Mouse (Mus musculus) telencephalon, adult 2 months (tissue): ENCODE data around the gene Lsamp.

Source experiments
- DNase-seq: peaks from one replicate; pipeline ENCODE4 v3.0.0-alpha.2; 2011; ENCODE audit warnings: low read depth, low spot score

The Lsamp gene

DNA sequence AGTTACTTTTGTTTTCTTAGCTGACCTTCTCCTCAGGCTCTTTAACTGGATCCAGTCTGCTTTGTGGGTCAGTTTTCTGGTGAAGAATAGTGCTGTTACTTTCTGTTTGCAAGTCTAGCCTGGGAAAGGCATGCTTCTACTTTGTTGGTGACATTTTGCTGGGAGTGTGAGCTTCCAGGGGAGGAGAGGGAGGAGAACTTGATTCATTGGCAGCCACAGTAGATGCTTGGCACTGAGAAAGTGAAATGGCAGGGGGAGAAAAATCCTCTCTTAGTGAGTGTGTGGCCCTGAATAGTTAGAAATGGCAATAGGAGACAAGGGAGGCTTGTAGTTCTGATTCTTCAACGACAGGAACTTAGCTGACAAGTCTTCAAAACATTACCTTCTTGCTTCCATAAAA lies 1551.6 kb downstream of the Lsamp start:
- DNase-seq, result no peak

DNA sequence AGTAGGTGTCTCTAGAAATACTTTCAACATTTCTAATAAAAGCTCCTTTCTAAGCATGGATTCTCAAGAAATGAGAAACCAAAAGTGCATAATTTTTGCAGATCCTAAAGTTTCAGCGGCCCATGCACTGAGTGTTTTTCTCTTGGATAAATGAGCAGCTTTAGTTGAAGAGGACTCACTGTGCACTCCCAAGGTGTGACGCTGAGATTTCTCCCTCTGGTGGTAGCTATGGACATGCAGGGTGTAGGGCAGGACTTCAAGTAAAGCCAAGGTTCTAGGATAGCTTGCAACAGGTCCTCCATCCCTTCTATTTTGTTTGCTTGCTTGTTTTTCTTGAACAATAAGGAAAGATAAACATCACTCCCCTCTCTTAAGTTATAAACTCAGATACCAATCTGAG lies 1558.5 kb downstream of the Lsamp start:
- no peak for DNase-seq

DNA sequence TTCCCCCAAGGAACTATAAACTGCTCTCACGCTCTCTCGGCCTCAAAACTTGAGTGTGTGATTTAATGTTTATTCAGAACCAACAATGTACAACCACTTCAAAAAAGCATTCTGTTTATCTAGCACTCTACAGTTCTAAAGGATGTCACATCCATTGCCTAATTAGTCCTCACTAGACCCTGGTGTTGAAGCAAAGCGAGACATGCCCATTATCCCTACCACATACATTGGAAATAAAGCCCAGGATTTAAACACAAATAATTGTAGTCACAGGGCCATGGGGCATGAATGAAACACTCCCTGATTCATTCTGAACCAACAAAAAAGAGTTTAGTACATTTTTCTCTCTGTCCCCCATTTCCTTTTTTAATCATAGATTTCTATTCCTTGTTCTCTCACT lies 1567.0 kb downstream of the Lsamp start:
- DNase-seq, result no peak

DNA sequence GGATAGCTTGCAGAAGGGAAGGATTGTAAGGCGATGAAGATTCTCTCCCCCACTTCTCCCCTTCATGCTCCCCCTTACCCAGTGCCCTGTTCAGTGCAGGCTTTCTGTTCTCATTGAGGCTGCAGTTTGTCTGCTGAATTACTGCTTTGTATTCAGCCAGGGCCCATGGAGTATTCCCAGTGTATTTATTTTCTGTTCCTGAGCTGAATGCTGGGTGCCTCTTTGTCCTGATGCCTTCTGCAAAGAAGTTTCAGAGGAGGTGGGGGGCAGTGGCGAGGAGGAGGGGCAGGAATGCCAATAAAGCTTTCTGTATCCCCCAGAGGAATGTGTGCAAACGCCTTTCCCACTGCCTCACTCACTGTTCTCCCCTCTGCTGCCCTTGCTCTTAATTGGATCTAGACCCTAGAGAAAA lies 1567.7 kb downstream of the Lsamp start:
- no peak for DNase-seq

DNA sequence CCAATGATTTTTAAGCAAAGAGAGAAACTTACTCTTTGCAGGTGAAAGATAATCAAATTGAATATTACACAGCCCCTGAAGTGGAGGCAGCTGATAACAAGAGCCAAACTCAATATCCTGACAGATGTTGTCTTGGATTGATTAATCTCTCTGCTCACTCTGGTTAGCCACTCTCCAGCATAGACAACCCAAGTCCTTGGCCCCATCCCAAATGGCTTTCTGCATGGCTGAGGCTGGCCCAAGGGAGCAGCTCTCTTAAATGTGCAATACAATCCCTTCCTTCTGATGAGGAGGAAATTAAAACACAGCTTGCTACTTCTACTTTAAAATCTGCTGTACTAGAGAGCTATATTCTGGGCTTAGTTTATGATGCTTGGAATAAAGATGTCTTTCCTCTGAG lies 1572.9 kb downstream of the Lsamp start:
- no peak for DNase-seq

DNA sequence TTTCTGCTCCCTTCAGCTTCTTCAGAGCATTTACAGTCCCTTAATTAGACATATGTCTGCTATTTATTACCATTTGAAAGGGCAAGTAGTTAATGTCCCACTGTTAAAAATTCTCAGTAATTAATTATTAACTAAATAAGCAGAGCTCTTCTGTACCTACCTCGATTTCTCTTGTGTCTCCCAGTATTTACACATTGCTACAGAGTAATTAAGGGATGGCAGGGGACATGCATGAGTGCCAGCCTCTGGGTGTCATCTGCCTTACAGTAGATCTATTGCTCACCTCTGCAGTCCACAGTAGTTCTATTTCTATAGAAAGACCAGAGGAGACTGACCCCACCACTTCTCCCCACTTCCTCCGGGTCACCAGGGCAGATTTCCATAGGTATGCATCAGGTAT lies 1581.1 kb downstream of the Lsamp start:
- no peak for DNase-seq

DNA sequence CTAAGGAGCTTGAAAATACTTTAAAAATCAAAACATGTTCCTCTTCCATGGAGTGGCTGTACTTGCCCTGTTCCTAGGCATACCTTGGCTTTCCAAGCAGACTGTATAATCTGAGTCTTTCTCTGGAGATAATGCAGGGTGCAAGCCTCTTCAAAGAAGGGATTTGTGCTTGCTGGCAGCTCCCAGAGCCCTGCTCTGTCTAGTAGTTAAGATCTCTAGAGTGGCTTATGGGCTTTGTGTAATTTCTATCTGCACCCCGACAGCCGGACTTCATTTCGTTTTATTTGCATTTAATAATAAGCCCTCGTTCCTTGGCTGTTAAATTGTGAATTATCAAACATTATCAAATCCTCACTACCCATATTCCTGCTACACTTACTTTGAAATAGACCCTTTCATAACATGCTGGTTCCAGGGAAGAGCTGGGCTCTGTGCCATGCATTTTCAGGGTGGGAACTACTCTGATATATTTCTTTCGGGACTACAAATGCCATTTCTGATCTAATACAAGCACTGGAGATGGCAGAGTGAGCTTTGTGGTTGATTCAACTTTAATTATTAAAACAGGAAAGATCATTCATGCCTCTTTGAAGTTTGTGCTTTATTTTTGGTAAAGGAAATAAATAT lies 1604.6 kb downstream of the Lsamp start:
- DNase-seq, result no peak

DNA sequence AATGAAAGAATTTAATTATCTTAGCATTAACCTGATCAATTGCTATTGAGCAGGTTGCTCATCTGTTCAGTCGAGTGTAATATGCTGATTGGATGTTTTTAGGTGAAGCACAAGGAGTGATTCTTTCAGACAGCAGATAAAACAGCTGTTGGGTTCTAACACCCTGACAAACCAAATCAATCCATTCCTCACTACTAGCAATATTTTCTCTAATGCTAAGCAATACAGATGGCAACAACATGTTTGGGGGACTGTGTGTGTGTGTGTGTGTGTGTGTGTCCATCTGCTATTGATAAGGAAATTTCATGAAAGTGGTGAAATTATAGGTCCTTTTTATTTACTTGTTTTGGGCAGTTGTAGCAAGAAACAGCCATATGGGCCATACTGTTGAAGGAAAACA lies 1628.1 kb downstream of the Lsamp start:
- DNase-seq, result no peak

DNA sequence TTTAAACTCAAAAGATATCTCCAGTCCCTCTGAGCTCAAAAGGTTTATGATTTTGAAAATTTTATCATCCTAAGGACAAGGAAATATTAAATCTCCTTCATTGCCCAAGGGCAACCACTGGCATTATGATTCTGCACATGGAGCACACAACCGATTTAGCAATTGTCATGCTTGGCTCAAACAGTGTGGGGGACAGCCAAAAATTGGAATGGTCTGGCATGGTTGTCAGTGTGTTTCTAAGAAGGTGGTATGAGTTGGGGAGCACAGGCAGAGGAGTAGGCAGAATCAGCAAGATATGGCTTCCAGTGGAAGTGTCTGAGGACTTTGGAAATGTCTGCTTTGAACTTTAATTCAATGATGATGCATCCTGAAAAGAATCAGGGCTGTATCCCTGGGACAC lies 1639.7 kb downstream of the Lsamp start:
- DNase-seq, result no peak

DNA sequence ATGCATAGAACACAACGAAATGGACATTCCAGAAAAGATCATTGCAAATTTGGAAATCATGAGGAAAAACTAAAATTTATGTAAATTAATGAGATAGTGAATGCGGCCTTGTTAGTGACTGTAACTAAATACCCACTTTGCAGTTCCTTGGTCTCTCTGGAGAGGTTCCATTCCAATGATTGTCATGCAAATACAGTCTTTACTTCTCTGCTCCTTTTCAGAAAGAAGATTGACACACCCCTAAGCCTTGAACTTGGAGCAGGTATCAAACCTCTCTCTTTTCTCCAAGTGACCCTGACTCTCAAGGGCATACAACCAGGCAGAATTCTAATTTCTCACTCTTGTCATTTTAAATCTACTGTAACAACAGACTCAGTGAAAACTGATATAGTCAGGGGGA lies 1649.7 kb downstream of the Lsamp start:
- DNase-seq, result no peak

DNA sequence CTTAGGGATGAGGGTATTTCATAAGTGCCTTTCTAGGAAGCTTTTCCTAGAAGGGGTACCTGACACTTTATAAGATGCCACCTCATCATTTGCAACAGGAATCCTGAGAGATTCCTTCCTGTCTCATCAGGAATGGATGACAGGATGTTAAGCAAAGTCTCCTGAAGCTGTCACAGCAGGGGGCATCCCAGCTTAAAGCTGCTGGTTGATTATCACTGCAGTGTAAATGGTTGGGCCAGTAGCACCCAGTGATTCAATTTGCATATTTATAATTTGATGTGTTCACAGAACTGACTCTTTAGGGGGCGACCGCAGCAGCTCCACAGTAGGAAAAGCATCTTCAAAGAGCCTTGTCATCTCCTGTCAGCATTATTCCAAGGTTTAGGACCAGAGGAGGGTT lies 1656.7 kb downstream of the Lsamp start:
- no peak for DNase-seq

DNA sequence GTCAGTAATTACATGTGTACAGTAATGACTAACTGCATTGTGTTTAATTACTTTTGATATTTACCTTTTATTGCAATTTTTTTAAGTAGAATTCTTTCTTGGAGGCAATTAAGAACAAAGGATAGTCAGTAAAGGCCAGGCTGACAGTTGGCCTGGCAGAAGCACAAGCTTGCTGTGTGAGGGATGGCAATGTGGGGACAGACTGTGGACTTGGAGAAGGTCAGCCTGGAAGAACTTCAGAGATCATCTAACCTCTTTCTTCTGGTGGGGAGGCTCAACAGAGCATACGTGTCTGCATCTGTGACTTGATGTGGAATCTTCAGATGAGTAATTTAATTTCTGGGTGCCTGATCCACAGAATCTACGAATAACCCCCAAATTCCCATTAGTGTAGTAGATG lies 1669.1 kb downstream of the Lsamp start:
- DNase-seq, result no peak

DNA sequence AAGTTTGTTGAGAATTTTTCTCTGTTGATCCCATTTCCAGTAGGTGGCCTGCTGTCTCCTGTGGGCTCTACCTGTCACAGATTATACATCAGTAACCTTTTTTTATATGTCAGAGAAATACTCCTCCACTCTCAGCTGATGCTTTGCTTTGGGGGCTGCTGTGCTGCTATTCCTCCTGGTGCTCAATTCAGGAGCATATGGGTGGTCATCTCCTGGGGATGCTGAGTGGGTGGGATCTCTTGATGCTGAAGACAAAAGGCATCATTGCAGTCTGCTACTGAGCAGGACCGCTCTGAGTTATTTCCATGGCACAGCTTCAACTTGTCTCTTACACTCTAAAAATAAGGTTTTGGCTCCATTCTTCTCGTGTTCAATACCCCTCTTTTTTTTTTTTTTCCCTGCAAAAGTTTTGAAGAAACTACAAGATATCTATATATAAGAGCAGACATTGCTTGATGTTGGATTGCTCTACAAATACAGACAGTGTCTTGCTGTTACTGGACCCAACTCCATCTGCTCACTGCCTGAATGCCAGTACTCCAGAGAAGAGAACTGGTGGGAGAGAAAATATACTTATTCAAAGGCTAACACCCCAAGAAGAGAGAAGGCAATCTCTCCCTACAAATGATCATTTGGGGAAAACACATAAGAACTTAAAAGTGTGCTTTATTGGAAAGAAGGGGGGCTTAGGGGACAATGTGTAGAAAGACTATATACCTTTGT lies 1690.3 kb downstream of the Lsamp start:
- DNase-seq, result peak; percentile 34

DNA sequence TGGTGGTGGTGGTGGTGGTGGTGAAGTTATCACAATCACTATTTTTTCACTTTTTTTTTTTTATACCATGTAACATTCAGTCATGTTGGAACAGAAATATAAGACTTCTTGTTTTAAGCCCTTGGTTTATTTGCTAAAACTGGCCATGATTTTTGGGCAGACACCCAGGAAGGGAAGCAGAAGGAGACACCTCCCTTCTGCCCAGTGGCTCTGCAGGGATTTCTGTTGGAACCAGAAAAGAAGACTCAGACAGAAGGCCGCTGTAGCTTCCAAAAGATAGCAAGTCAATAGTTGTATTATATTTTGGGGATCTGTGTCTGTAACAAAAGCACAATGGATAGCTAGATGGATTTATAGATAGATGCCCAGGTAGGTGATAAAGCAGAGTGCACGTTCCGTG lies 1691.6 kb downstream of the Lsamp start:
- peak; percentile 55 for DNase-seq

DNA sequence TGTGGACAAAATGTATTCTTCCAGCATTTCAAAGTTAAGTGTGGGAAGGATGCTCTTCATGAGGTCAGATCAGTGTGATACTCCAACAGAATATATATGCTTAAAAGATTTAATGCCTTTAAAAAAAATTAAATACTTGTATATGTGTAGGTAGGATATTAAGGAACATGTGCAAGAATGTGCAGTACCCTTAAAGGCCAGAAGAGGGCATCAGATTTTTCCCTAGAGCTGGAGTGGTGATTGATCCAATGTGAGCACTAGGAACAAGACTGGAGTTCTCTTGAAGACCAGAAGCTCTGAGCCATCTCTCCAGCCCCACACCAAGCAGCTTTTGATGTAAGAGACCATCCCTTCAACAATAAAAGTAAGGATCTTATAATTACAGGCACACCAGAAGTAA lies 1708.3 kb downstream of the Lsamp start:
- no peak for DNase-seq

DNA sequence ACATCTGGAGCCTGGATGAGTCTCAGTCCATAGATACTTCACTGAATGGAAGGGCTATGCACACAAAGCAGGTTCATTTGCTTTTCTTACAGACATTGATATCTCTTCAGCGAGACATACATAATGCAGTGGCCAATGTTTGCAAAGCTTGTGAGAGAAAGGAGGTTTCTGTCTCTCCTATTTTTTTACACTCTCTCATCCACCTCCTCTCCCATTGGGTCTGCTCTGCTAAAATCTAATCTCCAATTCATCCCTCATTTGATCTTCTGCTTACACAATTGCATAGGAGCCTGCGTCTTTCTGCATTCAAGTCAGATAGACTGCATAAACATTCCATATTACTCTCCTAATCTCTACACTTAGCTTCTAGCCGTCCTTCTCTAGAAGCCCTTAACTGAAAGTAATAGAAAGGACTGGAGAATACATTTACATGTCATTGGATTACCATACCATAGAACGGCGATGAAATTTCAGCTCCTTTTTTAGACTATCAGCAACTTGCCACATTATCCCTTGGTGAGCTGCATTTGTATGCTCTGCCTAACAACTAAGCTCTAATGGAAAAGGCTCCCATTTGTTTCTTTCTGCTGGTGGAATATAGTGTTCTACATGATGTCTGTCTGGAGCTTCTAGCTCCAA lies 1717.7 kb downstream of the Lsamp start:
- no peak for DNase-seq

DNA sequence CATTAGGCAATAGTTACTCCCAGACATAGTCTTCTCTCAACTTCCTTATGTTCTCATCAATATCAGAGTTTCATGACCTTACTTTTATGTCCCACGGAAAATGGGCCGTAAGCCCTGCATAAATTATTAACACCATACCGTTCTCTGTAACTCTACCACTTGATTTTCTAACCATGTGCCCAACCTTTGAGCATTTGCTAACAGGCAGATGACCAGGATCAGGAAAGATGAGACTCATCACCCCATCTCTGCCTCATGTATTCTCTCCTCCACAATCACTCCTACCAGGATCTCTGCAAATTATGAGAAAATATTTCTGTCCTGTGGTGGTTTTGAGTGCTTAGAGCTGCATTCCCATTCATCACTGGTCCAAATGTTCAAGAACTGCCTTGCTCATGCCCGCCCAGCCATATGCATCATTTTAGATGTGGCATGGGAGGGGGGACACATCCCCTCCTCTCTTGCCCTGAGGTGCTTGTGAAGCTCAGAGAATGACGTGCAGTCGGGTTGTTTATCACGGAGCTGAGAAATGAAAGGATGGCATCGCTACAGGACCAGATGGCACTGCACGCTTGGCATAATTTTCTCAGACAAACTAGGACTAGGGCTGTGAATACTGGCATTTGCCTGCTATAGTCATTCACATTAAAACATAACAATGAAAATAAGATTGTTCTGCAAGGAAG lies 1744.9 kb downstream of the Lsamp start:
- peak; percentile 84 for DNase-seq

DNA sequence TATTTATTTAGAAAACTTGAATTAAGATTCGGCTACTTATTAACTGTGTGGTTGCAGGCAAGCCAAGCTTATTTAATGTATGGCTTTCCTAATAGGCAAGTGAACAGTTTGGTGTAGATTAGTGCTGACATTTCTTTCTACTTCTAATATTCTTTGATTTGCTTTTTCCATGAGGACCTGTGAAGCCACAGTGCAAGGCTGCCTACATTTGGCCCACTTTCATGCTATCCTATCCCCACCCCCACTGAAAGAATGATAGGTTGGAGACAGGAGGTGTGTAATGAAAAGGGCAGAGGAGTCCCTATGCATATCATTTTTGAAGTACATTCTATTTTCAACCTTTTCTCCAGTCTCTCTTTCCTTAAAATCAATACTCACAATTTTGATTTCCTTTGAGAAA lies 1745.8 kb downstream of the Lsamp start:
- DNase-seq, result no peak

DNA sequence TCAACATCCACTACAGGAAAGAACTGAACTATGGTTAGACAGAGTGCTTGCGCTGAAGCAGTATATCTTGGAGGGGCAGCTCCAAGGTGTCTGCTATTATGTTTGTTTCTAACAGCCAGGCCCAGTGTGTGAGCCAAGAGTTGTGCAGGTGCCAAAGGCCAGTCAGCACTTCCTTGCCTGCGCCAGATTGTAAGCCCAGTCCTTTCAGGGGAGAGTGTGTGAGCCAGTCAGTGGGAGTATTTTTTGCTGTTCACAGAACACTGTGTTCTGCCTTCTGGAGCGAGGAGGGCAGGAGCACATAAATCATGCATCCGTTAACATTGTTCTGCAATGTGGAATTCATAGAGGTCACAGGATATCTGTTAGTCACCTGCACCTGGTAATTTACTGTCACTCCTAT lies 1760.9 kb downstream of the Lsamp start:
- peak; percentile 71 for DNase-seq

DNA sequence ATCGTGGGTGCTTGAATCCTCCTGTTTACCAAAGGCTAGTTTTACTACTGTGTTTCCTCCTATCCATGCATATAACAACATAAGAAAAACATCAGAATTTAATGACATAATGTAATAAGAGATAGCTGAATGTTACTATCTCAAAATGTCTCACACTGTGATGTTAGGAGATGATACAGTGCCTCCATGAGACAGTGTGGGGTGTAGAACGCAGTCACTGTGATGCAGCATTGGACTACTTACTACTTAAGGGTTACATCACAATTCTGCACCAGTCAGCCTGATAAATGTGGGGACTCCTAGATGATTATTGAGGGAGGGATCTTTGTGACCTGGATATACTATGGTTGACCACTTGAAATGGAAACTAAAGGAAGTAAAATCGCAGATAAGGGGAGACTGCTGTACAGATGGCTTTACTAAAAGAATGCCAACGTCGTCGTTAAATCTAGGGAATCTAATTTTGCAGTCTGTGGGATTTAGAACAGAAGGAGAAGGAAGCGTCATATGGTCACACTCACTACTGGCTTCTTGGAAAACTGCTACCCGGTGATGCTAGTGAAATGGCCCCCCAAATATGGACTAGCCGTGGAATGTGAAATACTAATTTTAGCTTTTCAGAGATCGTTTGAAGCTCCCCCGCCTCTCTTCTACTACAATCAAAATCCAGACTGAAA lies 1762.2 kb downstream of the Lsamp start:
- peak; percentile 84 for DNase-seq

DNA sequence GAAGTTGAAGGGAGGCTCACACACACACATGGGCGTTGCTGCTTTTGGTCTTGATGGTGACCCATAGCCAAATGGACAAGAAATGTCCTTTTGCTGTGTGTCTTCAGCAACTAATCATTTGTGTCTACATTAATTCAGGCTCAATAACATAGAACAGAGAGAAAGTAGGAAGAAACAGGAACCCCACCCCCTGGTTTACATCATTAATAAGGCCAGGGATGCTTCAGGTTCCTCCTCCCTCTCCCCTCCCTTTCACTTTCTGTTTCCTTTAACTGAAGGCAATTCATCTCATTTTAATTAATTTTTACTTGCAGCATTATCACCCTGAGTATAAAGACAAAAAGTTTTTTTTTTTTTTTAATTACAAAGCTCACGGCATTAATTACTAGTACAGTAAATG lies 1763.7 kb downstream of the Lsamp start:
- no peak for DNase-seq

DNA sequence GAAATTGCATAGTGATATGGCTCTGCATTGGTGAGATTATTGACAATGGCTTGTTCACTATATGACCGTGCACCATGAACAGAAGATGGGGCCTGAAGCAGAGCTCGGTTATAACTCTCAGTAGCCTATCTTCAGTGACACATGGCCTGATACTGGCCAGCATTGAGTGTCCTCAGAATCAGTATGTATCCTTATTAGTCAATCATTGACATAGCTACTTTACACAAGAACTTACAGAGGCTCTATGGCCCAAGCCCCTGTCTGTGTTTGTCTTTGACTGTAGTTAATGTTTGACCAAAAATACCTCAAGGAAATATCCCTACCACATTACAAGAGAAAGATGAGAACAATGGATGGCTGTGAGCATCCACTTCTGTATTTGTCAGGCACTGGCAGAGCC lies 1764.6 kb downstream of the Lsamp start:
- DNase-seq, result no peak
